Mouse (Mus musculus): ENCODE data around the gene Mrps18a.

The Mrps18a gene

DNA sequence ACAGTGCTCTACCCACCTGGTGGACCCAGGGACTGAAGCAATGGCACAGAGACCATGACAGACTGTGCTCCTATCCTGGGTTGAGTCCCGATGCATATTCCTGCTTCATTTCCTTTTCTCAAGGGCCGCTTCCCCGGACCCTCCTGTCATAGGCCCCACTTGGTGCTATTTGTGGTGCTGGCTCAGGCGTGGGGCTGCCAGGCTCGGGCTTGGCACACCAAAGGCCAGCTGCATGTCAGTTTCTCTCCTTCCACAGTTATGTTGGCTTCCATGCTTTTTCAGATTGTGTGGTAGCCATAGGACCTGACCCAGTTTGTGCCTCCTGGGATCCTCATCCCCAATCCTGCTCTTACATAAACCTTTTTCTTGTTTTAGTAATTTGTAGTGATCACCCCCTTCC lies 58.0 kb downstream of the Mrps18a start:
- DNase-seq (ENCODE audit: extremely low read depth, insufficient read length, low spot score): no peak

DNA sequence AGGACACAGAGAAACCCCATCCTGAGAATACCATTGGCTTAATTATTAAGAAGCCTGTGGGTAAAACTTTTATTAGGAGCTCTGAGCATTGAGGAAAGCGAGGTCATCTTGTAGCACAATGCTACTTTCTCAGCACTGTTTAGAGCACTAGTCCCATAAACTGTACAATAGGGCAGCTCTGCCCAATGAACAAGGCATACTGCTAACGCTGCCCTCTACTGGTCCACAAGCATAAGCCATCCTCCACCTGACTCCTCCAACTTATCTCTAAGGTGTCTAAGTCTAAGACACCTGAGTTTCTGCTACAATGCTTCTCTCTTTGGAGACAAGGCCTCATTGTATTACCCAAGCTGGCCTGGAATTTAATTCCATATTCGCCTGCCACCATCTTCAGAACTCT lies 59.8 kb downstream of the Mrps18a start:
- no peak for DNase-seq (ENCODE audit: extremely low read depth, insufficient read length, low spot score)

All from 3134 (cell line).